Mouse (Mus musculus) gastrocnemius, adult 18-20 months (tissue): Measurements from ENCODE around the gene Macc1. TPM values are rescaled to one million over a fixed set of nuclear protein-coding genes. Genes with fewer than 3 reads are reported as not detected.

Source experiments
- DNase-seq: peaks from one replicate; pipeline ENCODE4 v3.0.0; 2021; ENCODE audit warnings: low spot score
- total RNA-seq, 2 experiments: library from RNA; stranded (reverse); gene quantifications; 2 replicates each; pipeline ENCODE4 v1.2.3; 2021

Gene Macc1
- total RNA-seq, 2 experiments from 2014 or later = not detected

DNA sequence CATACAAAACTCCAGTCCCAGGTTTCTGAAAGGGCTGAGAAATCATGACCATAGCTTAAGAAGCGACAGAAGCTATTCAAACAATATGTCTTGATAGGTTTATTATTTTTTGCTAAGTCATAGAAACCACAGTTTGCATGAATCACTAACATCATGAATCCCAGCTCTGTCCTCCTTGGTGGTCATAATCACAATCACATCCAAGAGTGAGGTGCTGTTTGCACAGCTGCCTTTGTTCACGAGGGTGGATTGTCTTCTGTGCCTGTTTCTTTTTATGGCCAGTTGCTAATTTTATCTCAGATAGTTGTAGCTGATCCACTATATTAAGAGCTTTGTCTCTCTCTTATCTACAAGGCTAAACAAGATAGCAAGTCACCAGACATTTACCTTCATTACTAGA is 72.6 kb downstream of the Macc1 start:
- DNase-seq = no peak

DNA sequence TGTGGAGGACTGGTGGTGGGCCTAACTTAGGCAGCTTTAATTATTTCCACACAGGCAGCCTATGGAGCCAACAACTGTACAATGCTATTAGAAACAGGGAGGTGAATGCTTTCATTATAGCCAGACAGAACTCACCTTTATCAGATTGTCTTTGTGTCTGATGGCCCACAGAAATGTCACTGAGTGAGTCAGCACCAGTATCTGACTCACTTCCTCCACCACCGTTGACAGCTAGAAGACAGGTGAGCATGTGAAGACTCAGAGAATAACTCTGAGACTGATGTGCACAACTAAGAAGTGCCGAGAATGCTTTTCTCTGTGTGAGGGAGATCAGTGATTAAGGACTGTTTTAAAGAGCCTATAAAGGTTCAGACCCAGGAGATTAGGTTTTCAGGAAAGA is 73.9 kb downstream of the Macc1 start:
- DNase-seq = no peak

DNA sequence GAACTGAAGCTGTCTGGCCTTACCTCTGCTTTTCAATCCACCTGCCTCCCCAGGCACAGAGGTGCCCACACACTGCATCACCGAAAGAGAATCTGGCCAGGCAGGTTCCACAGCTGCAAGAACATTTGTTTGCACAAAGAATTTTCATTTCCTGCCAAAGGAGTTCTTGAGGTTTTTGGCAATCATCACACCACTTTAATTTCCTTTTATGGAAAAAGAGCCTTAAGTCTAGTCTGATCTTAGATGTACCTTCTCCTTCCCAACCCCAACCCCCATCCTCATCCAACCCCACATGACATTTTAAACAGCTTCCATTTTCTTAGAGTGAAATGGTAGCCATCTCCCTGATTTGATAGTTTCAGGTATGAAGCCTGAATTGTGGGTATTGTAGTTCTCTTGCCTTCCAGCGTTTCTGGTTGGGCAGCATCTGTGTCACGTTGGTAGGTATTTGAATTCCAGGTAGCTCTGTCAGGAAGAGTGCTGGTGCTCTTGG is 76.2 kb downstream of the Macc1 start:
- no peak for DNase-seq

DNA sequence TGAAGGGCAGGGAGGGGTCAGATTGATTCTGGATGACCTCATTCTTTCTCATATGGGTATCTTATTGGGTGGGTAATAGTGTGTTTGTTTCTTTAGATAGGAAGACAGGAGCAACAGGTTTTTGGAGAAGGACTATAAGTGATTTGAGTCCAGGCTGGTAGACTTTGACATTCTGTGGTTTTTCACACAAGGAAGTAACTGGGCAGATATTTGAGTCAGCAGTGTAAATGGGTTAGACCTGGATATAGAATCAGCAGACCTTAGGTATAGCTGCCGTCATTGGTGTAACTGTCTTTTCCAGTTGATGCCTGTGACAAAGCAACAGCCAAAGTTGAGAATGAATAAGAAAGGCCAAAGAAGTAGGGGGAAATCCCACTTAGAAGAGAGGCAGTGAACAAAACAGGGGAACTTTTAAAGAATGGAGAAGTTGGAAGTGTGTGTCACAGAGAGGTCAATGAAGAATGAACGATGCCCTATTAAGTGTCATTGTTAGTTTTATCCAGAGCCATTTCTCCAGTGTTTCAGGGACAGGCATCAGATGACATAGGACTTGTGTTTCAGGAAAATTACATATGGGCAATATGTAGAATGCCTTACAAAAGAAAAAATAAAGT is 84.1 kb downstream of the Macc1 start:
- no peak for DNase-seq

DNA sequence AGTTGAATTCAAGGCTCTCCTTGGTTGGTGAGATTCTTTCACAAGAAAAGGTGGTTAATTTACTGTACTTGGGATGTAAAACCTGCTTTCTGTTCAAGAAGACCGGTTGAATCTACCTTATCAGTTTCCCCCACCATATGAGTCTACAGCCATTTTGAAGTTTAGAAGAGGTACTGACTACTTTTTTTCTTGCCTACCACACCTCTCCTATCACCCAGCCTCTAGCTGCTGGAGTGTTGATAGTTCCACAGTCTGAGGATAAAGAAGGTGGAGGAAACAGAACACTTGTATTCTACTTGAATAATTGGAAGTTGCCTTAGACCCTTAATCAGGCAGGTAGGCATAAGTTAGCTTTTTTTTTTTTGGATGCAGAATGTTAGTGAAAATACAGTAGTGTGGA is 88.2 kb downstream of the Macc1 start:
- no peak for DNase-seq

DNA sequence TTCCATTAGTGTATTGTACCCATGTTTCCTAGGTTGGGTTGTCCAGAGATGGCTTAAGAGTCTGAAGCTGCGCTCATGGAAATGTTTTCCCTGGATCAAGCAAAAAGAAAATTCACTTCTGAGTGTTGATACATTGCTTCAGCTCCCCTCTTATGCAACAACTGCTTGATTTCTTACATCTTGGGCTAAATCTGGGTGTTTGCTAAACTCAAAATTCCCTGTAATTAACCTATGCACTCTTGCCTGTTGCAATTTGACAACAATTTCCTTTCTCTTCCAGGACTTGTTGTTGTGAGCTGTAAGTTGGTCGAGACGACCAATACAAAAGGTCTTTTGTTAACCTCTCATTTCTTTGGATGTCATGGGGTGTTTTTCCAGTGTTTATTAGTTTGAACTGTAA is 88.7 kb downstream of the Macc1 start:
- DNase-seq = no peak

DNA sequence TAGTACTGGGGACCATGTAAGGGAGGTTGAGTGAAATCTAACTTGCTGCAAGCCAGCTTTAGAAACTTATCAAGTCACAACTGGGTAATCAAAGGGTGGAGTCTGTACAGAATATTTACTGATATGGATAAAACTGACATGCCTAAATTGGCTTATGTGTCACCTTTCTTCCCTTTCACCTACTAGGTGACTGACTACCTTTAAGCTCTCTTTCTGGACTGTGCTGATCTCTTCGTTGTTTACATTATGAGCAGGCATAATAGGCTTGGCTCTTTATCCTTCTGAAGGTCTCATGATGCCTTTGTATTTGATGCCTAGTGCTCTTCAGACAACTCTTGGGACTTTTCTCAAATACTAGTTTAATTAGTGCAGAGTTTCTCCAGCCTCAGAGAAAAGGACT is 90.7 kb downstream of the Macc1 start:
- no peak for DNase-seq

DNA sequence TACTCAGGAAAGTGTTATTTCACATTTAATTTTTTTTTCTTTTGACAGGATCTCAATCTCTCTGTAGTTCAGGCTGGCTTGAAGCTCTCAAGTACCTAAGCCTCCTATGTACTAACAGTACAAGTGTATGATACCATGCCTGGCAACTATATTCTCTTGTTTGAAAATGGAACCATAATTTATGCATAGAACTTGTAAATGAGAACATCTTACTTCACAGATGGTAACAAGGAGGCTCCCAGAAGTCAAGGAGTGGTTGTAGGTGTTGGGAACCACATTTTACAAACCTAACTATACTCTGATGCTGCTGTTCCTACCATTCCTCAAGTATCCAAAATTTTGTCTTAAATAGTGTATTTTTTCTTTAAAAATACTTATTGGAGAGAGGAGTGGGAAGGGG is 96.5 kb downstream of the Macc1 start:
- DNase-seq = no peak

DNA sequence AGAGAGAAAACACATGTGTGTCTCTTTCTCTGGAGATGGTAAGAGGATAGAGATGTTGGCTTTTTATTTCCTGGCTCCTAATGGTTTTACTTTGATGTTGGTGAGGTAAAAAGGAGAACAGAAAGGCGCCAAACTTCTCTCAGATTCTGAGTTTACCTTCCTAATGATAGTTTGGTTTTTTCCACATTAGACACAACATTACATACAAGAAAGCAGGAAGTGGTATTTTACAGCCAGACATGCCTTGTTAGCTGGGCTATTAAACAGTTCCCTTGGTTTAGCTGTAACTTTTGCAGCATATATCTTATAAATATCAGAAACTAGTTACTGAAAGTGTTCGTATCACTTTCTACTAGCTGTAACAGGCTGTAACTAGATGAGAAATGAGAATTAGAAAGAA is 96.9 kb downstream of the Macc1 start:
- no peak for DNase-seq

DNA sequence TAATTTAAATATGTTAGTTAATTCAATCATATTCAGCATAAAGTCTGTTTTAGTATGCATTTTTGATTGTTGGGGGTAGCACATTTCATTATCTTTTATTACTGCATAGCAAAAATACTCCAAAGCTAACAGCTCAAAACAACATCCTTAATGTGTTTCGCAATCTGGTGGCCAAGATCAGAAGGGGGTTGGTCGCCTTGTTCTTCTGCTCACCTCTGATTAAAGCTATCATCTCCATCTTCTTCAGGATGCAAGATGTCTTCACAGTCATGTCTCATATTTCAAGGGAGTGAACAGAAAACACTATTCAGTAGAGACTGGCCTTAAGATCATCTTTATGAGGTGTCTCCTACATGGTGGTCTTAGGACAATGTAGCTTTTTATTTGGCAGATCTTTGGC is 97.9 kb downstream of the Macc1 start:
- DNase-seq = no peak

DNA sequence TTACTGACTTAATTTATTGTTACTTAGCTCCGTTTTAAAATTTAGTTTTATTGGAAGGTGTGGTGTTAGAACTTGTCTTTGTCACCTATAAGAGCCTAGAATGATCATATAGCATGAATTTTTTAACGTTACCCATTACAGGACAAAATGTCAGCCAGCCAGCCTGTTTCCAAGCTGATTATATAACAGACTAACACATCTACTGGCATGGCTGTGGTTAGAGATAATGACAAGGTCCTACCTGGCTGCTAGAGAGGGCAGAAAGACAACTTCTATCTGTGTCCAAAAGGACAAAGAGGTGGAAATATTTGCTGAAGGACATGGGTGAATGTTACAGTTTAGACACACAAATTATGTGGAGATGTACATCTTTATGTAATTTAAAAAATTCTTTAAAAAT is 101.8 kb downstream of the Macc1 start:
- DNase-seq = no peak

DNA sequence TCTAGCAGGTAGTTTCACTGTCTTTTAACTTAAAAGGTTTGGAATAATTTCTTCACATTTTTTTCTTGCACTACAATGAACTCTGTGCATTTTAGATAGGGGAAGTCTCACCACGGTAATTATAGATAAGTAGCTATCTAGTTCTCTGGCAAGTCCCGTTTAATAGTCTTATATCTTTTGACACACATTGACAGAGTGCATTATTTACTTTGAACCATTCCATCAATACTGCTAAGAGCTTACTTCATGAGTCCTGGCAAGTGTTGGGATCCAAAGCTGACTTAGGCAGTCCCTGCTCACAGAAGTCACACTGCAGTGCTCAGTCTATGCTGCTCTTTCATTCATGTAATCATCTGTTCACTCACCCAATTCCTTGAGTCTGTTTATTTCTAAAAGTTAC is 111.7 kb downstream of the Macc1 start:
- no peak for DNase-seq

DNA sequence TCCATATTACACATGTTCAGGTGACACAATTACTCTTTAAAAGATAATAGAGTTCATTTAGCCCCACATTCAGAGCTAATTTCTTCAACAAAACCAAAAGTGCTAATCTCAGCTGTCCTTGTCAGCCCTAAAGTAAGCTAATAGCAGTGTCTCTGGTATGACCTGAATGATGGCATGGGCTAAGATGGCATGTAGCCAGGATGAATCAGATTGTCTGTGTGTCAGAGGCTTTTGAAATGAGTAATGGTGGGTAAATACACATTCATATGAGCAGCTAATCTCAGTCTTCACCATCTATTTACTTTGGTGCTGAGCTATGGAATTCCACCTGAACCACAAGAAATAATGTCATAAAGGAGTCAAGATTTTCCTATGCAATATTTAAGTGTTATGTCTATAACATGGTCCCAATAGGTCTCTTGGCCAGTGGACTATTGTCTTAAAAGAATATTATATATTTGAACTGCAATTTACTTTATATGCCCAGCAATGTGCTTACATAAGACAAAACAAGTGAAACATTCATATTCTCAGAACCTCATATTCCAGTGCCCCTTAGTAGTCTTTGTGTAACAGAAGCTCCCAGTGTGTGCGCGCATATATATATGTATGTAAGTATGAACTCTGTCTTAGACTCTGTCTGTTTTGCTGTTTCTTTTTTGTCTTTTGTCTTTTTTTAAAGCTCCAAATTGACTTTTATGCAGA is 112.3 kb downstream of the Macc1 start:
- DNase-seq = no peak

DNA sequence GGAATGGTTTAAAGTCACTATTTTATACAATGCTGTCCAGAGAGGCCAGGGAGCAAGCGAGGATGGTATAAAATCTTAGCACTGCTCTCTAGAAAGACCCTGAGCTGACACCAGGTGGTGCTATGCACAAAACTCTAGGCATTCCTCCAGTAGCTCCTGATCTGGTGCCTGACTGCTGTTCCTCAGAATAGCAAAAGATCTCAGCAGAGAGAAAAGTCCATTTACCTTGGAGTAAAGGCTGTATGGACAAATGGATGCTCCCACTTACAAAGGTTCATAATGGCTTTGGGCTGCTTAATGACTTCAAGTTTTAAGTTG is 112.8 kb downstream of the Macc1 start:
- no peak for DNase-seq

DNA sequence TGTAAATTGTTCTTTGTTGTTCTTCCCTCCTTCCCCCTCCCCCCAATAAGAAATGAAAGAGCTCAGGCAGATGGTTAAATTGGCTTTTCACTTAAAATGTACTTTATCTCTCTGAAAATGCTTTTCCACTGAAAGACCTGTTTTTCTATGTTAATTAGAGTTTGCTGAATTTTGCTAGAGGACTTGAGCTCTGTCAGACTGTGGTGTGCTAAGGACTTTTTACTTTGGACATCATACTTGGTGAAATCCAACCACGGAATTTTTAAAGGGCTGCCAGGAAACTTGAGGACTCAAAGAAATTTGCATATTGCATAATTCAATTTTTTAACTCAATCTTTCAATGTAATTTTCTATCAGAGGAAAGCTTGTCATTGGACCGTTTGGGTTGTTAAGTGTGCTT is 126.7 kb downstream of the Macc1 start:
- no peak for DNase-seq

DNA sequence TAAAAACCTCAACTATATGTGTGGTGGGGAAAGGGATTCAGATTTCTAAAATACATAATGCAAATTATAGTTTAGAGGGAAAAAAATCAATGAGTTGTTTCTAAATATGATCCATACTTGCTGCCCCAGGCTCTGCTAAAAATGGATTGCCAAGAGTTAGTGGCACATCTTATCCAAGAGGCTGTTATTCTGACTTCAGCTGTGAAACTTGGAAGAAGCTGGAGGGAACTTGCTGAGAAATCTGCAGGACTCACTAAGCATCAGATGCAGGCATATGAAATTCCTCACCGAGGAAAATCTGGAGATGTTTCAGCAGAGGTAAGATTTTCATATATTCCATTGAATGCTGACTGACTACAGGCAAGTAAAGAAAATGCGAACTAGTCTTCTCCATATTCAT is 136.0 kb downstream of the Macc1 start:
- no peak for DNase-seq

DNA sequence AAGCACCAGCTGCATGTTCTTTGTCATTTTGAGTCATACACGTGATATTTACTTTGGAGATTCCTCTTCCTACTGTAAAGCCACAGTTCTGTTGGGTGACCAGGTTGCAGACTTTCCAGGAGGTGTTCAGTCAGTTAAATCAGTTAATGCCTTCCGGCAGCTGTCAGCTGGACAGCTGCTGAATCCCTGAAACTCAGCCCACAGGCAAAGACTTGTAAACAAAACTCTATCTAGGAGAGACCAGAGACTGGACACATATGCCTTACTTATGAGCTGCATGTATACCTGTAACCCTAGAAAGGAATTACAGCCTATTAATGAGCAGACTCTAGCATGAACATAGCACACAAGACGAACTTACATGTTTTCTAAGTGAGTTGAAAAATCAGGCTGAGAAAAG is 137.2 kb downstream of the Macc1 start:
- DNase-seq = no peak

DNA sequence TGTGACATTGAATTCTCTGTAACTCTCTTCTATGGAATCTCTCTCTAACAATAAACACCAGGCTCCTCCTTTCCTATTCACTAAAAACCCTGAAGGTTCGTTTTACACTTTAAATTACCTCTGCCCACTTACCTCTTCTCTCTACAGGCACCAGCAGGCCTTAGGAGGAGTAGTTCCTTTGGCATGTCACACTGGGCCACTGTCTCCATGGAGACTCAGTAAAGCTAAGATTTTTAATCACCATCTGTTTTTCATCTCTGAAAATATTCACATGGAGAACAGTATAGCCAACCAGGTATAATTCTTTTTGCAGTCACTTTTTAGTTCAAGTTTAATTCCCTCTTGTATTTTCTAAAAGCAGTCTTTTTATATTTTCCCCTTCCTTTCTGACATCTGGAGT is 140.0 kb downstream of the Macc1 start:
- no peak for DNase-seq

DNA sequence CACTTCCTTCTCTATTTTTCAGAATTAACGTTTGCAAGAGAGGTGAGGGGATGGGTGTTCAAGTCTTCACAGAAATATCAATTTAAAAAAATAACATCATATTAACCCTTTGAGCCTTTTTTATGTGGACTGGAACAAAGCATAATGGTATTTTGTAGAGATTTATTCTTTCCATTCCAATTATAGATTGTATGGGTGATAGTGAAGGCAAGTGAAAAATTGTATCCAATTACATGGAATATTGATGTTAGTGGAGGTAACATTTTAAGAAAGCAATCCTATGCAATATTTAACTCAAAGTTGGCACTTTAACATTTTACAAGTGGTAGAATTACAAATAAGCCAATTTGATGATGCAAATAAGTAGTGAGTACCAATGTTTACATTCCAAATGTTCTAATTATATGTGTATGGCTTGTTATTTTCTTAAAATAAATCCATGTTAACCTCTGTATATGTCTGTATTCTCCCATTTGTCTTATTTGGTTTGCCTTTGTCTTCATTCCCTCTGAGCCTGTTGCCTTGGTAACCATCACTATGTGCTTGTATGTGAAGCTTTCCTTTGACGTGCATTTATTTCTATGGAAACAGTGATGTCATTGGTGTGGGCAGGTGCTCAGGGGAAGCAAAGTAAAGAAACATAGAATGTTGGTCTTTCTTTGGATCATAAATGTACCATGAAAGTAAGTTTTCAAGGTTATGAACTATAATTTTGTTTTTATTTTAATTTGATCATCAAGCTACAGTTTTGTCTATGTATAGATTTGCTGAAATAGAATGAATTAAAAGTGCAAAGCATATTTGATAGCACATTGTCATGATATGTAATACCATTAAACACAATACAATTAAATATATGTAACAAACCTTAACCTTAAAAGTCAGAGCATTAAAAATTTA is 150.2 kb downstream of the Macc1 start:
- DNase-seq = no peak

DNA sequence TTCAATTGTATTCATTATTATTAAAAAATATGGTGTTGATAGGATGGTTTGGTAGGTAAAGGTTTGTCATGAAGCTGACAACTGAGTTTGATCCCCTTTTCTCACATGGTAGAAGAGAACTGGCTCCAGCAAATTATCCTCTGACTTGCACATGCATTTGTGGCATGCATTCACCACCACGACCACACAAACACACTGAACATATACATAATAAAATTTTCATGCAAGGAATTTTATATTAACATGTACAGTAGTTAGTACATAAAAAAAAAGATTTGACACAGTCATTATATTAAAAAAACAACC is 150.8 kb downstream of the Macc1 start:
- no peak for DNase-seq

DNA sequence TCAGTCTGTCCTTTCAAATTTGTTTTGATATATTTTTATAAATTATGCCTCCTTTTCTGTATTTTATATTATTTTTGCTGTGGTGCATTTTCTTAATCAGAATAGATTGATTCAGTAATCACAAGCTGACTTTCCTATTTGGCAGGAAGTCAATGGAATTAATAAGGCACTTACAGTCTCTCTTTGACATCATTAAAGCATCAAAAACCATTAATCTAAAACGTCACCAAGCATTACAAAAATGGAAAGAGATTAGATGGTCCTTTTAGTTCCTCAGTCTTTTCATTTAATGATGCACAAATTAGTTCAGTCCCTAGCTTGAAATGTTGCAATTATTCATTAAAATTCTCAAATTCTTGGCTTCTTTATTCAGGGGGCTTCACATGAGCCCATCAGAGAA is 153.6 kb downstream of the Macc1 start:
- no peak for DNase-seq

DNA sequence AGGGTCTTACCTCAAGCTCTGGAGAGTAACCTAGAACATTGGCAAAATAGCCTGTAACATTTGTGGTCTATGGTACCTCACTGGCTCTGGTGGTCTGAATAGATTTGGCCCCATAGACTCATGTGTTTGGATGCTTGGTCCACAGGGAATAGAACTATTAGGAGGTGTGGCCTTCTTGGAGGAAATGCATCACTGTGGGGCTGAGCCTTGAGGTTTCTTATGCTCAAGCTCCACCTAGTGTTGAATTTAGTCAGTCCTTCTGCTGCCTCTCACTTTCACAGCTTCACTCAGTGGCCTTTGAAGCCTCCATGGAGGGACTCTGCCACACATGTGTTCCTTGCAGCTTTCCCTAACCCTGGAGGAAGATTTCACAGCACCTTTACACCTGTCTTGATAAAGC is 156.2 kb downstream of the Macc1 start:
- no peak for DNase-seq

DNA sequence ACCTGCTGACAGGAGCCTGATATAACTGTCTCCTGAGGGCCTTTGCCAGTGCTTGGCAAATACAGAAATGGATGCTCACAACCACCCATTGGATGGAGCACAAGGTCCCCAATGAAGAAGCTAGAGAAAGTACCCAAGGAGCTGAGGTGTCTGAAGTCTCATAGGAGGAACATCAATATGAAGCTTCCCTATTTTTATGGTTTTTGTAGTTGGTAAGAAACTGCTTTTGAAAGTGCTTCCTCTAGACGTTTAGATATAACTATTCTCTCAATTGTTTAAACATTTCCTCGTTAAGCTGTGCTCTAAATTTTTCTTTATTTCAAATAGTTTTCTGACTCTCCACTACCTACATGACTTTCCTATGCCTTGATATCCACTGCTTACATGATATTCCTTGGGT is 169.2 kb downstream of the Macc1 start:
- DNase-seq = no peak
